Mouse (Mus musculus): Measurements from ENCODE around the gene Flvcr2. TPM values are rescaled to one million over a fixed set of nuclear protein-coding genes. Genes with fewer than 3 reads are reported as not detected.

The Flvcr2 gene
- total RNA-seq, 1 experiment = 6.7 TPM

GRCm38 (mm10) chr12:85710695-85711094 is 35.6 kb upstream of the Flvcr2 start:
- Histone ChIP-seq H3K4me1 (ENCODE audit: control insufficient read depth in 2 of 2, insufficient read depth in 2 of 2, low read length in 2 of 2, poor library complexity in 1 of 2) (no peaks in the 10 kb centered on the region), H3K9me3 (ENCODE audit: control insufficient read depth, insufficient read depth, low read depth, low read length) (no peaks in the 10 kb centered on the region), H3K27ac (ENCODE audit: insufficient read depth, low read depth, low read length, poor library complexity, severe bottlenecking) (no peak overlapping the region), H3K4me3 (ENCODE audit: insufficient read depth in 1 of 2, low read depth in 1 of 2, low read length in 2 of 2, poor library complexity in 1 of 2, severe bottlenecking in 1 of 2) (no peak overlapping the region), H3K36me3 (ENCODE audit: control insufficient read depth, insufficient read depth, low read length, poor library complexity, severe bottlenecking) (no peaks in the 10 kb centered on the region), H3K9ac (ENCODE audit: insufficient read depth, low read depth, low read length, poor library complexity, severe bottlenecking) (no peak overlapping the region)
- in situ Hi-C loops (cut with MboI; ENCODE audit: low sequenced_read_pairs in 2 of 2, unreplicated experiment in 2 of 2) = no loop called here
- DNase-seq (ENCODE audit: low read depth, low spot score) = no peak
- TF ChIP-seq MAFK (IDR thresholded peaks at IDR 0.05; ENCODE audit: insufficient read depth, low read depth, low read length) = no peak
- TF ChIP-seq HCFC1 (IDR thresholded peaks at IDR 0.05; ENCODE audit: borderline replicate concordance, insufficient read depth, low read length) = no peak
- no peak for TF ChIP-seq ZC3H11A (IDR thresholded peaks at IDR 0.05; ENCODE audit: borderline replicate concordance, low read depth, low read length)
- TF ChIP-seq ZNF384 (IDR thresholded peaks at IDR 0.05; ENCODE audit: low read depth, low read length) = no peak
- no peak for TF ChIP-seq CHD2 (IDR thresholded peaks at IDR 0.05; ENCODE audit: low read depth, low read length)

- no peaks in the 10 kb centered on the region for H3K9me3 ChIP-seq (ENCODE audit: control insufficient read depth, insufficient read depth, low read depth, low read length)
These were observed 33.8 kb upstream of the Flvcr2 start for GRCm38 (mm10) chr12:85712587-85712986.

GRCm38 (mm10) chr12:85714126-85714525 is 32.2 kb upstream of the Flvcr2 start:
- no peak overlapping the region for H3K9ac ChIP-seq (ENCODE audit: insufficient read depth, low read depth, low read length, poor library complexity, severe bottlenecking)
- H3K4me3 ChIP-seq (ENCODE audit: insufficient read depth in 1 of 2, low read depth in 1 of 2, low read length in 2 of 2, poor library complexity in 1 of 2, severe bottlenecking in 1 of 2) = no peak overlapping the region
- H3K36me3 ChIP-seq (ENCODE audit: control insufficient read depth, insufficient read depth, low read length, poor library complexity, severe bottlenecking) = no peaks in the 10 kb centered on the region
- DNase-seq (ENCODE audit: low read depth, low spot score) = no peak
- no peaks in the 10 kb centered on the region for H3K4me1 ChIP-seq (ENCODE audit: control insufficient read depth in 2 of 2, insufficient read depth in 2 of 2, low read length in 2 of 2, poor library complexity in 1 of 2)
- no peak for TF ChIP-seq MAFK (IDR thresholded peaks at IDR 0.05; ENCODE audit: insufficient read depth, low read depth, low read length)
- no peak for TF ChIP-seq ZNF384 (IDR thresholded peaks at IDR 0.05; ENCODE audit: low read depth, low read length)
- no peak for TF ChIP-seq ZC3H11A (IDR thresholded peaks at IDR 0.05; ENCODE audit: borderline replicate concordance, low read depth, low read length)
- TF ChIP-seq HCFC1 (IDR thresholded peaks at IDR 0.05; ENCODE audit: borderline replicate concordance, insufficient read depth, low read length) = no peak
- TF ChIP-seq CHD2 (IDR thresholded peaks at IDR 0.05; ENCODE audit: low read depth, low read length) = no peak
- in situ Hi-C loops (cut with MboI; ENCODE audit: low sequenced_read_pairs in 2 of 2, unreplicated experiment in 2 of 2) = no loop called here
- H3K9me3 ChIP-seq (ENCODE audit: control insufficient read depth, insufficient read depth, low read depth, low read length) = no peaks in the 10 kb centered on the region
- no peak overlapping the region for H3K27ac ChIP-seq (ENCODE audit: insufficient read depth, low read depth, low read length, poor library complexity, severe bottlenecking)

More at GRCm38 (mm10) chr12:85712587-85712986, 33.8 kb upstream of the Flvcr2 start:
- Histone ChIP-seq H3K4me3 (ENCODE audit: insufficient read depth in 1 of 2, low read depth in 1 of 2, low read length in 2 of 2, poor library complexity in 1 of 2, severe bottlenecking in 1 of 2) (no peak overlapping the region), H3K27ac (ENCODE audit: insufficient read depth, low read depth, low read length, poor library complexity, severe bottlenecking) (no peak overlapping the region), H3K36me3 (ENCODE audit: control insufficient read depth, insufficient read depth, low read length, poor library complexity, severe bottlenecking) (no peaks in the 10 kb centered on the region), H3K9ac (ENCODE audit: insufficient read depth, low read depth, low read length, poor library complexity, severe bottlenecking) (no peak overlapping the region), H3K4me1 (ENCODE audit: control insufficient read depth in 2 of 2, insufficient read depth in 2 of 2, low read length in 2 of 2, poor library complexity in 1 of 2) (no peaks in the 10 kb centered on the region)
- no peak for DNase-seq (ENCODE audit: low read depth, low spot score)
- in situ Hi-C loops (cut with MboI; ENCODE audit: low sequenced_read_pairs in 2 of 2, unreplicated experiment in 2 of 2) = no loop called here
- TF ChIP-seq MAFK (IDR thresholded peaks at IDR 0.05; ENCODE audit: insufficient read depth, low read depth, low read length) (no peak), ZC3H11A (IDR thresholded peaks at IDR 0.05; ENCODE audit: borderline replicate concordance, low read depth, low read length) (no peak), ZNF384 (IDR thresholded peaks at IDR 0.05; ENCODE audit: low read depth, low read length) (no peak), HCFC1 (IDR thresholded peaks at IDR 0.05; ENCODE audit: borderline replicate concordance, insufficient read depth, low read length) (no peak), CHD2 (IDR thresholded peaks at IDR 0.05; ENCODE audit: low read depth, low read length) (no peak)

GRCm38 (mm10) chr12:85725306-85725705 is 21.0 kb upstream of the Flvcr2 start:
- Histone ChIP-seq H3K36me3 (ENCODE audit: control insufficient read depth, insufficient read depth, low read length, poor library complexity, severe bottlenecking) (no peaks in the 10 kb centered on the region), H3K9ac (ENCODE audit: insufficient read depth, low read depth, low read length, poor library complexity, severe bottlenecking) (no peak overlapping the region), H3K4me1 (ENCODE audit: control insufficient read depth in 2 of 2, insufficient read depth in 2 of 2, low read length in 2 of 2, poor library complexity in 1 of 2) (no peaks in the 10 kb centered on the region), H3K27ac (ENCODE audit: insufficient read depth, low read depth, low read length, poor library complexity, severe bottlenecking) (no peak overlapping the region), H3K4me3 (ENCODE audit: insufficient read depth in 1 of 2, low read depth in 1 of 2, low read length in 2 of 2, poor library complexity in 1 of 2, severe bottlenecking in 1 of 2) (no peak overlapping the region), H3K9me3 (ENCODE audit: control insufficient read depth, insufficient read depth, low read depth, low read length) (no peaks in the 10 kb centered on the region)
- no peak for TF ChIP-seq MAFK (IDR thresholded peaks at IDR 0.05; ENCODE audit: insufficient read depth, low read depth, low read length)
- no peak for TF ChIP-seq ZNF384 (IDR thresholded peaks at IDR 0.05; ENCODE audit: low read depth, low read length)
- TF ChIP-seq ZC3H11A (IDR thresholded peaks at IDR 0.05; ENCODE audit: borderline replicate concordance, low read depth, low read length) = no peak
- TF ChIP-seq CHD2 (IDR thresholded peaks at IDR 0.05; ENCODE audit: low read depth, low read length) = no peak
- no peak for TF ChIP-seq HCFC1 (IDR thresholded peaks at IDR 0.05; ENCODE audit: borderline replicate concordance, insufficient read depth, low read length)
- no peak for DNase-seq (ENCODE audit: low read depth, low spot score)
- in situ Hi-C loops (cut with MboI; ENCODE audit: low sequenced_read_pairs in 2 of 2, unreplicated experiment in 2 of 2) = no loop called here

All from ES-E14 (cell line).